Mouse (Mus musculus): ENCODE data around the gene Nnat.
A peak's percentile ranks its signal among the peaks of the same experiment; 100 is the strongest.

Gene Nnat

GRCm38 (mm10) chr2:157559858-157560257 lies at the start of gene Nnat:
TSS of gene Nnat (plus strand) at chr2:157560078.
- DNase-seq, result no peak

DNA sequence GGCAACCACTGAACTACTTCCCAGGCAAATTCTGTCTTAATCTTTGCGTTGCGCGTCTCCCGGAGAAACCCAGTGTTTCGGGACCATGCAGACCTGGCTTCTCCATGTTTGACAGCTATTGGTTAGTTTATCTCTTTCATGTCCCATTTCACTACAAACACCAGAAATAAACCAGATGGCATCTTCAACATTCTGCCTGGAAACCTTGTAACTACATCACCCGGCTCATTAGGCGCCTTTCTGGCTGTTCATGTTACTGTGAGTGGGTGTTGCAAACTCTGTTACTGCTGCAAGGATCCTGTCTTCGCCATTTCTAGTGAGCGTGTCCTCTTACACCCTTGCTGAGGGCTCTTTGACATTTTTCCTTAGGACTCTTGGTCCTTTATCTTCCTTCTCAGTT lies 47.0 kb upstream of the Nnat start:
- no peak for DNase-seq

- DNase-seq, result peak; percentile 9
Measured at GRCm38 (mm10) chr2:157513737-157514208, 46.1 kb upstream of the Nnat start.

DNA sequence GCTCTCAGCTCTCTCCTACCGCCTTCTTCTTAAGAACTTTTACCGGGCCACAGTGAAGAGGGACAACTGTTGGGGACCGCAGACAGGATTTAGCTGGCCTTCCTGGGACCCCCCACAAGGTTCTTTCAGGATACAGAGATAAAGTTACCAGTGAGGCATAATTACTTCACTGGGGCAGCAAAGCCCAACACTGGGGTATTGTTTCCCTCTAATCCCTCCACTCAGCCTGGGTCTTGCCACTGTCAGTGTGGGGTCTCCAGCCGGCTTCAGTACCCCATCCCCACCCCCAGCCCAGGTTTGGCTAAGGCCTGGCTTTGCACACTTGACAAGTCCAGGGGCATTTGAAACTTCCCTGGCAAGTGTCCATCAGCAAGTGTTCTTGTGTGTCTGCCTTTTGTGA lies 45.5 kb upstream of the Nnat start:
- DNase-seq, result no peak

GRCm38 (mm10) chr2:157517526-157517925 lies 42.4 kb upstream of the Nnat start:
- DNase-seq, result no peak

DNA sequence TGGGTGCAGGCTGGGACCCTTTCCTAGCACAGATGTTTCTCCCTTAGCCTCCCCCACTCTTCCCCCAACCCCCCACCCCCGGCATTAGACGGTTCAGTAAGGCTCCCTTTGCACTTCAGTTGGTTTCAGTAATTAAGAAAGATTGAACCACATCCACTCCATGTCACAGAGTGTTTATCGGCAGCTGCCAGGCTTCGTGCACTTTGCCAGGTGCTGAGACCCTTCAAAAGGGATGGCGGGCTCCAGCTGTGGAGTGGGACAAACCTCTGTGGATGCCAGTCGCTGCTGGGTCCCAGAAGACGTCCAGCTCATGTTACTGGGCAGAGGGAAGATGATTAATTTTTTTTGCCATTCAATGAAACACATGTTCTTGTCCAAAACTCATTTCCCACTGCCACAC lies 41.4 kb upstream of the Nnat start:
- DNase-seq, result no peak

DNA sequence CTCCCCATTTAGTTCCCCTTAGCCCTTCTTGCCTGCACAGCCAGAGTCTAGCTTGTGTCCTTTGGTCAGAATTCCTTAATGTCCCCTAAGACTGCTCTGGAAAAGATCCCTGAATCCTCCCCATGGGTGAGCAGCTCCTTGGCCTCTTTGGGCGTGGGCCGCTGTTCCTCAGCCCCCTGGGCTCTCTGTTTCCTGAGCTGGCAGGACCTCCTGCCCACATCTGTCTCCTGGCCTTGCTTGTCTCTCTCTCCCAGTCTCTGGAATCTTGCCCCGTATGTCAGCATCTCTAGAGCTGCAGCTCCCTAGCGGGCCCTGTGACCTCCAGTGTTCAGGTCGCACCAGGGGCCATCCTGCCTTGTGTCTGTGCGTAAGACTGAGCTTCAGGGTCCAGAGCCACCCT lies 40.4 kb upstream of the Nnat start:
- no peak for DNase-seq

- no peak for DNase-seq
Measured at GRCm38 (mm10) chr2:157520496-157520895, 39.4 kb upstream of the Nnat start.

DNA sequence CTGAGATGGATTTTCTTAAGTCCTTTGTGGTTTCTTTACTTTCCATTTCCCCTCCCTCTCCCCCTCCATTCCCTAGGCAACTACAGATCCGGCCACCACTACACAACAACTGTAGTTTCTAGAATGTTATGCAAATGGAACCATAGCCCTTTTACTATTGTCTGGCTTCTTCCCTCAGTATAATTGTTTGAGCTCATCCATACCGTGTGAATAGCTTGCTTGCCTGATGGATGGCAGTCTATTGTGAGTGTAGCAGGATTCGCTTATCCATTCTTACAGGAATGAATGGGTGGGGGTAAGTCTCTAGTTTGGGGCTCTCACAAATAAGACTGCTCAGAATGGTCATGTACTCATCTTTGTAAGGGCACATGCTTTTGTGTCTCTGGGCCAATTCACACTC lies 37.3 kb upstream of the Nnat start:
- DNase-seq, result no peak

DNA sequence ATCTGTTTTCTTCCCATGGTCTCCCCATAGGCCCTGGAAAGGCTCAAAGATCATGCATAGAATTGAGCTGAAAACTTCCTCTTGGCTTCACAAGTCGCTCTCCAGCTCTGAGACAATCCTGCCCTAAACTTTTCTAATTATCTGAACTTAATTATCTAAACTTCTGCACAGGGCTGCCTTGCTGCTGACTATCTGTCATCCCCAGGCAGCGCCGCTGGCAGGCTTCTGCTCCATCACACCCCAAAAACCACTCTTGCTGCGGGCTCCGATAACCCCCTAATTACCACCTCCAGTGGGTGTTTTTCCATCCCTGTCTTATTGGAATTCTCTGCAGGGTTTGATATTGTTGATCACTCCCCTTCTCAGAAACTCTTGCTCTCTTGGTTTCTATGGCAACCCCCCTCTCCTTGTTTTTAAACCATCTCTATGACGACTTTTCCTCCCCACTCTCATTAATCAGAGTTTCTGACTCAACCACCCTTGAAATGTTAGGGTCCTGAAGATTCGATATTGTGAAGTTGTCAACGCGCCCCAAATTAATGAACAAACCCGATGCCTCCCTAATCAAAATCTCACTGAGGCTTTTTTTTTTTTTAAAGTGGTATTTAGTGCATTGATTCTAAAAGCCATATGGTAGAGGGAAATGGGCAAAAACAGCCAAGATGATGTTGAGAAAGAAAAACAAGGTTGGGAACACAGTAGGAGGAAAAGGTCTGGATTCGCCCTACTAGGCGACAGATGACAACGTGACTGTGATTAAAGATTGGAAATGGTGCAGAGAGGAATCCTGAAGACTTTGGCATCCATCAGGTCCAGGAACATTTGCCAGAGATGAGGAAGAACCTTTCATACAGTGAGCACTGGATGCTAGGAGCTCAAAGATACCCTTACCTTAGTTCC lies 29.6 kb upstream of the Nnat start:
- DNase-seq, result no peak

DNA sequence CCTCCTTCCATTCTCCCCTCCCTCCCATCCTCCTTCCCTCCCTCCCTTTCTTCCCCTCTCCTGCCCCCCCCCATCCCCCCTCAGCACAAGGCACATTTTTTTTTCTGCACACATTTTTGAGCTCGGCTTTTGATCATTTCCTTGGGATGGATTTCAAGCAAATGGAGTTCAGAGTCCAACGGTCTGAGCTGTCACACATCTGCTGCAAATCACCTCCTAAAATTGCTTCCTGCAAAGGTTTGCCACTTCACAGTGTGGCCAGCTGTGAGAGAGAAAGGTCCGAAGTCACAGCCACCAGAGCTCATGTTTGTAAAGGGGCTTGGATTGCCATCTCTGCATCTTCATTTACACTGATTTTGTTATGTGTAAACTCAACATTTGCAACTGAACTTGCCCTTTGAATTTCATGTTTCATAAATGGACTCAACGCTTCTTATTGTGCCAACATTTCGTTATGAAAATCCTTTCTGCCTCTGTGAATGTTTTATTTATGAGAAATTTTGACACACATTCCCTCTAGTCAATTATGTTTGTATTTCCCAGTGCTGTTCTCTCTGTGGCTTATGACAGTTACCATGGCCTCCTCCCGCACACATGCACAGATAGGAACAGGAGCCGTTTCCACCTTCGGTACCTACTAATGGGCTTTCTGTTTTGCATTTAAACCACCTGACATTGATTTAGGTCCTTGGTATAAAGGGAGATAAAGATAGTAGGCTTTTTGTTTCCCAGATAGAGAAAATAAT lies 28.0 kb upstream of the Nnat start:
- DNase-seq, result no peak

DNA sequence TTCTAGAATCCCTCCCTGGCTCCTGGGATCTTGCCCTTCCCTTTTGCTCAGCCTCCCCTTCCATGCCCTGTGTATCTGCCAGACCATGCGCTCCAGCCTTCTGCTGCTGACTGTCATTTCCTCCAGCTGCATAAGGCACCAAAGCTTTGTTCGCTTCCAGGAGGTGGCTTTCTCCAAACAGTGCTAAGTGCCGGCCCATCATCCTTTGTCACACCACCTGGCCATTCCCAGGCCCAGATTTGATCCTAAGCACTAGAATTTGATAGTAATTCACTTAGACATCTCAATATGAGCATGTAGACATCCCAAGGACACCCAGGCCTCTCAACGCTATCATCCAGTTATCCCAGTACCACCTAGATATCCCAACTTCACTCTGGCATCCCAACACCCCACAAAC lies 25.7 kb upstream of the Nnat start:
- no peak for DNase-seq

DNA sequence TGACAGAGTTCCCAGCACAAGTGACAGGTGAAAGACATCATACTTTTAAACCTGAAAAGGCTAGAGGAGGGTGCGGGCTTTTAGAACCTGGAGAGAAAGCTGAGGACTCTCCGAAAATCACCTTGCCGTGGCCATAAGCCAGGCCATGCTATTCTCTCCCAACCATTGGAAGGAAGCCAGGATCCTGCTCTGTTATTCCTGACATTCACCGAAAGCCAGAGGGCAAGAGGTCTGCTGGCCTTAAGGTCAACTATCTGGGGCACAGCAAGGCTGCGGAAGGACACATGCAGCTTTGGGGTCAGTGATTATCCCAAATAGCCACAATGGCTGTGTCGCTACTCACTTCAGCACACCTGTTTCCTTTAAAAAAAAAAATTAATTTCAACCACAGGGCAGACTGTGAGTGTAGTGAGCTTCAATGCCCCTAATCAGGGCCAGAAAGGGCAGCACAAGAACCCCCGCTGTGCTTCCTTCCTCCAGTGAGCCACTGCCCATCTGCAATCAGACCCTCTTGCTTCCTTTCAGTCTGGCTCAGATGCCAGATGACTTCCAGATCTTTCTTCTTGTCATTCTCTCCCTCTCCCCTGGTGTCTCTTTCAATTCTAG lies 23.3 kb upstream of the Nnat start:
- no peak for DNase-seq

- no peak for DNase-seq
Measured at GRCm38 (mm10) chr2:157537118-157537517, 22.8 kb upstream of the Nnat start.

GRCm38 (mm10) chr2:157540073-157540952 lies 19.6 kb upstream of the Nnat start:
- peak; percentile 63 for DNase-seq

GRCm38 (mm10) chr2:157540953-157541569 lies 18.8 kb upstream of the Nnat start:
- no peak for DNase-seq

DNA sequence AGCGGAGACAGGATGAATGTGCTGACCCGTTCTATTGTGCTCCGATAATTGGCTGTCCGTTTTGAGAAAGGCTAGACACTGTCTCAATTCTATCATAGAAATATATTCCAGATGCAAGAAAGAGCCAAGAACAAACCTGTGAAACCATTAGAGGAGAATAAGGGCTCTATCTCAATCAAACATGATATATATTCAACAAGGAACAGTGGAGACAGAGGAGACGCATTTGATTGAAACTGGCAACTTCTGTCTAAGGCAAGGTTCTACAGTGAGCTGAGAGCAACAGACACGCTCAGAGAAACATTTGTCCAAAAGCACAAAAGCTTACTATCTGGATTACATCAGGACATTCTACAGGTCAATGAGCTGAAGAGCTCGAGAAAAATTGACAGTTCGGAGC lies 18.2 kb upstream of the Nnat start:
- DNase-seq, result no peak

GRCm38 (mm10) chr2:157542415-157542814 lies 17.5 kb upstream of the Nnat start:
- no peak for DNase-seq

- no peak for DNase-seq
Measured at GRCm38 (mm10) chr2:157544333-157544888, 15.5 kb upstream of the Nnat start.

- no peak for DNase-seq
Measured at GRCm38 (mm10) chr2:157546686-157547085, 13.2 kb upstream of the Nnat start.

- no peak for DNase-seq
Measured at GRCm38 (mm10) chr2:157550292-157550691, 9.6 kb upstream of the Nnat start.

All from lung, postnatal 36 days (tissue).